Mouse (Mus musculus): ENCODE results near the gene Sult3a2. TPM values are rescaled to one million over a fixed set of nuclear protein-coding genes. Genes with fewer than 3 reads are reported as not detected.

Gene Sult3a2
- not detected in 2 replicates for polyA plus RNA-seq (2012; rRNA removed)

DNA sequence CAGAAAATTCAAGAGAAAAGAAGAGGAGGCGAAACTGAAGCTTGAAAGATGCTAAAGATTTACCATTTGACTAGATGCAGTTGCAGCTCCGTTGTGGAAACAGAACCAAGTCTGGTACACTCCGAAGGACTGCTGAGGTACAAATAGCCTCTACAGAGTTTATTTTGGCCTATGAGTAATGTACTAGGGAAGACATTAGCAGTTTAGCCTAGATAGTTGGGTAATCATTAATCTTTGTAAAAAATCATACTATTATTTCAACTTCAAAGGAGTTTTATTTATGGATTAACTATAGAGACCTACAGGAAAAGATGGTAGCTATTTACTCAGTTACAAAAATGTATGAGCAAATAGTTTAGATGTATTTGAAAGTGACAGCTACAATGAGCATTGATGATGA is at the start of gene Sult3a2:
Gene Sult3a2 (minus strand): TSS at position 101 of the 400 bp plus-strand sequence.

Other genes starting within 250 kb of the Sult3a2 start
- gene Clvs2, start 161.9 kb downstream of the Sult3a2 start, polyA plus RNA-seq (2012; rRNA removed), result 0.91 and 1.4 TPM in 2 replicates
- gene Sult3a1, start 71.0 kb upstream of the Sult3a2 start, polyA plus RNA-seq (2012; rRNA removed), result not detected in 2 replicates
- 0.87 and 0.91 TPM in 2 replicates for gene Rsph4a, start 118.4 kb upstream of the Sult3a2 start, polyA plus RNA-seq (2012; rRNA removed)
- 4.3 and 4.9 TPM in 2 replicates for gene Zup1, start 164.6 kb upstream of the Sult3a2 start, polyA plus RNA-seq (2012; rRNA removed)
- gene Rwdd1, start 232.9 kb upstream of the Sult3a2 start, polyA plus RNA-seq (2012; rRNA removed), result 61.2 and 106 TPM in 2 replicates